34 mouse cellular contexts compared by ENCODE assay signal in genomic region chr7:55573339-55573738, GRCm38 (mm10).
"Had no signal": no experiment of that assay in that cellular context is flagged by ENCODE, and none has a peak within 500 bp of the region (broad histone marks: within the 10 kb centered on the region; RNA-seq: fewer than 3 reads in every experiment).

No protein-coding gene starts in this region.

- H3K4me1 ChIP-seq: heart, embryonic 13.5 days; heart, embryonic 15.5 days; hindbrain, embryonic 10.5 days; hindbrain, embryonic 12.5 days; hindbrain, embryonic 13.5 days; hindbrain, embryonic 15.5 days; intestine, embryonic 15.5 days; kidney, embryonic 15.5 days had no signal

- H3K36me3 ChIP-seq: heart, embryonic 13.5 days; heart, embryonic 15.5 days; hindbrain, embryonic 10.5 days; hindbrain, embryonic 12.5 days; hindbrain, embryonic 13.5 days; hindbrain, embryonic 15.5 days; intestine, embryonic 15.5 days; kidney, embryonic 15.5 days had no signal

- H3K27ac ChIP-seq: heart, embryonic 13.5 days; heart, embryonic 15.5 days; hindbrain, embryonic 10.5 days; hindbrain, embryonic 12.5 days; hindbrain, embryonic 13.5 days; hindbrain, embryonic 14.5 days; hindbrain, embryonic 15.5 days; hindbrain, postnatal 0 days; intestine, embryonic 15.5 days; kidney, embryonic 15.5 days; kidney, postnatal 0 days; layer of hippocampus, adult 2 months; left cerebral cortex, adult 2 months had no signal

- H3K27me3 ChIP-seq: heart, embryonic 13.5 days; heart, embryonic 15.5 days; hindbrain, embryonic 12.5 days; hindbrain, embryonic 13.5 days; hindbrain, embryonic 15.5 days; intestine, embryonic 15.5 days; kidney, embryonic 15.5 days had no signal

- H3K4me3 ChIP-seq: heart, embryonic 13.5 days; heart, embryonic 15.5 days; hindbrain, embryonic 10.5 days; hindbrain, embryonic 12.5 days; hindbrain, embryonic 13.5 days; hindbrain, embryonic 15.5 days; intestine, embryonic 15.5 days; kidney, embryonic 15.5 days; layer of hippocampus, adult 2 months; left cerebral cortex, adult 2 months had no signal

- DNase-seq: heart, postnatal 10 days; heart, postnatal 14 days; heart, postnatal 36 days; heart, postnatal 4 days; kidney, adult 11 months; kidney, adult 18-20 months; kidney, adult 2 months; kidney, adult 8-10 months; kidney, adult 9 months; kidney, postnatal 10 days; kidney, postnatal 14 days; kidney, postnatal 25 days; kidney, postnatal 36 days; kidney, postnatal 4 days; layer of hippocampus, adult 9-11 months; layer of hippocampus, postnatal 36 days had no signal

- ATAC-seq: hindbrain, embryonic 16.5 days; hindbrain, postnatal 0 days; inflammation-experienced regulatory T-cells, adult 6 months; intestine, embryonic 15.5 days; intestine, embryonic 16.5 days; intestine, postnatal 0 days had no signal

- H3K9ac ChIP-seq: heart, embryonic 13.5 days; heart, embryonic 15.5 days; hindbrain, embryonic 12.5 days; hindbrain, embryonic 13.5 days; hindbrain, embryonic 14.5 days; hindbrain, embryonic 15.5 days; intestine, embryonic 15.5 days; kidney, embryonic 15.5 days had no signal

- H3K9me3 ChIP-seq: heart, embryonic 15.5 days; hindbrain, embryonic 10.5 days; hindbrain, embryonic 12.5 days; hindbrain, embryonic 13.5 days; hindbrain, embryonic 15.5 days; intestine, embryonic 15.5 days; kidney, embryonic 15.5 days had no signal

- H3K4me2 ChIP-seq: heart, embryonic 11.5 days; heart, embryonic 13.5 days; heart, embryonic 15.5 days; hindbrain, embryonic 12.5 days; hindbrain, embryonic 13.5 days; hindbrain, embryonic 14.5 days; hindbrain, embryonic 15.5 days; intestine, embryonic 15.5 days; kidney, embryonic 15.5 days had no signal
